Mouse (Mus musculus): ENCODE results near the gene Cryga.
A peak's percentile ranks its signal among the peaks of the same experiment; 100 is the strongest.

Cryga gene

GRCm38 (mm10) chr1:65103273-65103672, at the start of gene Cryga:
Cryga (minus strand) TSS chr1:65103373.
- no peak for DNase-seq (ENCODE audit: low read depth)

- DNase-seq (ENCODE audit: low read depth) = no peak
Measured at GRCm38 (mm10) chr1:65147971-65148370, 44.8 kb upstream of the Cryga start.

GRCm38 (mm10) chr1:65147326-65147725, 44.2 kb upstream of the Cryga start:
- no peak for DNase-seq (ENCODE audit: low read depth)

GRCm38 (mm10) chr1:65146601-65147000, 43.4 kb upstream of the Cryga start:
- DNase-seq (ENCODE audit: low read depth) = no peak

- DNase-seq (ENCODE audit: low read depth) = no peak
Measured at GRCm38 (mm10) chr1:65144783-65145182, 41.6 kb upstream of the Cryga start.

GRCm38 (mm10) chr1:65137560-65137959, 34.4 kb upstream of the Cryga start:
- DNase-seq (ENCODE audit: low read depth) = no peak

GRCm38 (mm10) chr1:65132833-65133232, 29.7 kb upstream of the Cryga start:
- no peak for DNase-seq (ENCODE audit: low read depth)

GRCm38 (mm10) chr1:65131671-65132070, 28.5 kb upstream of the Cryga start:
- DNase-seq (ENCODE audit: low read depth) = no peak

GRCm38 (mm10) chr1:65130226-65130625, 27.1 kb upstream of the Cryga start:
- DNase-seq (ENCODE audit: low read depth) = no peak

GRCm38 (mm10) chr1:65129634-65130180, 26.5 kb upstream of the Cryga start:
- DNase-seq (ENCODE audit: low read depth) = no peak

GRCm38 (mm10) chr1:65122574-65123372, 19.6 kb upstream of the Cryga start, which contains the start of gene D630023F18Rik:
D630023F18Rik (minus strand) TSS chr1:65123214.
- no peak for DNase-seq (ENCODE audit: low read depth)

- DNase-seq (ENCODE audit: low read depth) = no peak
Measured at GRCm38 (mm10) chr1:65119438-65119837, 16.3 kb upstream of the Cryga start, which contains the start of gene Gm28845. Gm28845 (minus strand) TSS chr1:65119558.

- no peak for DNase-seq (ENCODE audit: low read depth)
Measured at GRCm38 (mm10) chr1:65118150-65118913, 15.2 kb upstream of the Cryga start.

- no peak for DNase-seq (ENCODE audit: low read depth)
Measured at GRCm38 (mm10) chr1:65113536-65114172, 10.5 kb upstream of the Cryga start.

GRCm38 (mm10) chr1:65112807-65113196, 9.6 kb upstream of the Cryga start:
- no peak for DNase-seq (ENCODE audit: low read depth)

GRCm38 (mm10) chr1:65112031-65112806, 9.0 kb upstream of the Cryga start:
- DNase-seq (ENCODE audit: low read depth) = peak; percentile 75

GRCm38 (mm10) chr1:65109756-65110435, 6.7 kb upstream of the Cryga start:
- no peak for DNase-seq (ENCODE audit: low read depth)

GRCm38 (mm10) chr1:65109196-65109595, 6.0 kb upstream of the Cryga start:
- no peak for DNase-seq (ENCODE audit: low read depth)

GRCm38 (mm10) chr1:65107654-65108279, 4.6 kb upstream of the Cryga start:
- no peak for DNase-seq (ENCODE audit: low read depth)

- no peak for DNase-seq (ENCODE audit: low read depth)
Measured at GRCm38 (mm10) chr1:65096953-65097352, 6.2 kb downstream of the Cryga start.

Data from fibroblast of lung, adult 2 months (primary cell).